Mouse (Mus musculus) embryonic stem cell, embryonic (primary cell): ENCODE results near the gene Selenof.

Experiments
- CTCF ChIA-PET, 4 experiments: fragments of 300-600 bp in 2 of 4; fragments of 350-600 bp in 2 of 4; sonication (Branson Sonifier 250); formaldehyde crosslinking; loops; one replicate each; lab custom pipeline; 2022; ENCODE audit warnings: inconsistent platforms in 2 of 4; lab: Charles Lee
- POLR2A ChIA-PET, 4 experiments: fragments of 300-600 bp in 2 of 4; fragments of 350-600 bp in 2 of 4; sonication (Branson Sonifier 250); formaldehyde crosslinking; loops; one replicate each; lab custom pipeline; 2022; ENCODE audit warnings: antibody characterized with exemption in 4 of 4, inconsistent platforms in 1 of 4; lab: Charles Lee

The Selenof gene

DNA sequence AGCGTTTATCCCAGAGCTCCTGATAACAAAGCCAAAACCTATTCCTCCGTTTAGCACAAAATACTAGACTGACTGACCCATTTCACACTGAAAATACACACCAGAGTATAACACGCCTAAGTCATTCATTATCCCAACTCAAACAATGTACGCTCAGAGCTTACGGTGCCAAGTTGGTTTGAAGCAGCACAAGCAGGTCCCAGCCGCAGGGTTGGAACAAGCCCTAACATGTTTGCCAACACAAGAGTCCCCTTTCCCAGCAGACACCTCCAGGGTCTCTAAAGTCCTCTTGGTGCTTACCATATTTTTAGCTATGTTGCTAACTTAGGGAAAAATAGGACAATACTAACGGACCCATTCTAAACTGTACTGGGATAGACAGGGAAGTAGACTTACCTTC, 15.0 kb upstream of the Selenof start:
- ChIA-PET POLR2A (interaction anchor here in 3 of 4 experiments (0.6 to 6.3 kb wide), 9 partner anchors 9 to 196 kb away, joined by 3 to 60 read pairs (median 4); partner anchors contain the start of genes Hs2st1 (in 2 of the 3) and Selenof (in 2 of the 3)), CTCF (no interaction called here)

DNA sequence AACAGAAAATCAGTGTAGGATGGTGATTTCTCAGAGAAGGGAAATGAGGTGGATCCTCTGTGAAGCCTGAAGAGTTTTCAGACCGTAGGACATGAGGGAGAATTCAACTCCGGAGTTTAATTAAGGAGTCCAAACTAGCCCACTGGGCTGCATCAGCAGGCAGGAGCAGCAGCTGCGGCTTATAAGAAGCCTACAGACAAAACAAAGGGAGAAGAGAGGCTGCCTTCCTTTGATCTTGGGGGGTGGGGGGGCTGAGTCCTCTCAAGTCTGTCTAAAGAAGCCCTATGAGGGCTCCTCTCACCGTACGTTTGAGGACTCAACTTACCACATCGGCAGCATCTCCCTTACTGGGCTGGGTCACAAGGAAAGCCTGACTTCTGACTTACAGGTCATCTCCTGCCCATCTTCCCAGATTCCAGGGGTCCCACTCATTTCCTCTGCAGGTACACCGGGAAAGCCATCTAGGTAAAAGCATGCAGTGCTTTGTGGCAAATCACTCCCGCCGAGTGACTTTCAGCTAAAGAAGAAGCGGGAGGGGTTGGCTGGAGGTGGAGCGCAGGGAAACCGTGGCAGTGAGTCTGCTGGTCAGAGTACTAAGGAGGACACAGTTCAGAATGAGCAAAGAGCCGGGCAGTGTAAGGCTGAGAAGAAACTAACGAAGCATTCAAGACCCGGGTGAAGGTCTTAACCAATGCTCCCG, 13.3 kb upstream of the Selenof start:
- POLR2A ChIA-PET, result interaction anchor here in 3 of 4 experiments (0.6 to 6.3 kb wide), 9 partner anchors 9 to 1868 kb away, joined by 3 to 60 read pairs (median 3); partner anchors contain the start of genes Hs2st1 (in 2 of the 3) and Selenof (in 2 of the 3)
- CTCF ChIA-PET, result interaction anchor here in 1 of 4 experiments (0.5 kb wide), 1 partner anchor 9 kb away, joined by 3 read pairs; no protein-coding TSS in a partner anchor

DNA sequence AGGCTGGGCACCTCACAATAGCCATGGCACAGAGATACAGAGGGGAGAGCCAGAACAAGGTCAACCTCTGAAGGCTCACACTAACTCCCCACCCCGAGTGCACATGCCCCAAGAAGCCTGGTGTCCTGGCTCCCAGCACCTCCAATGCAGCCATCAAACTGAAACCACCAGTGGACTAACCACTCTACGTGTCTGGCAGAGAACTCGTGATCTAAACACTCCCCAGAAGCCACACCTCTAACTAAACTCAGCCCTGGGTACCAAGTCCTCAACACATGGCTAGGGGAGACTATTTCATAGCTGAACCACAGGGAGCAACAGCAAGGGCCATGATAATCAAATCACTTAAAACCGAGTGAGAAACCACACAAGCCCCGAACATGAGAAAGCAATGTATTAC, 11.8 kb upstream of the Selenof start:
- POLR2A ChIA-PET, result interaction anchor here in 3 of 4 experiments (1.0 to 4.2 kb wide), 3 partner anchors 9 to 12 kb away, joined by 3 to 22 read pairs (median 8); partner anchors contain the start of genes Hs2st1 (in 2 of the 3) and Selenof (in 2 of the 3)
- CTCF ChIA-PET, result no interaction called here

DNA sequence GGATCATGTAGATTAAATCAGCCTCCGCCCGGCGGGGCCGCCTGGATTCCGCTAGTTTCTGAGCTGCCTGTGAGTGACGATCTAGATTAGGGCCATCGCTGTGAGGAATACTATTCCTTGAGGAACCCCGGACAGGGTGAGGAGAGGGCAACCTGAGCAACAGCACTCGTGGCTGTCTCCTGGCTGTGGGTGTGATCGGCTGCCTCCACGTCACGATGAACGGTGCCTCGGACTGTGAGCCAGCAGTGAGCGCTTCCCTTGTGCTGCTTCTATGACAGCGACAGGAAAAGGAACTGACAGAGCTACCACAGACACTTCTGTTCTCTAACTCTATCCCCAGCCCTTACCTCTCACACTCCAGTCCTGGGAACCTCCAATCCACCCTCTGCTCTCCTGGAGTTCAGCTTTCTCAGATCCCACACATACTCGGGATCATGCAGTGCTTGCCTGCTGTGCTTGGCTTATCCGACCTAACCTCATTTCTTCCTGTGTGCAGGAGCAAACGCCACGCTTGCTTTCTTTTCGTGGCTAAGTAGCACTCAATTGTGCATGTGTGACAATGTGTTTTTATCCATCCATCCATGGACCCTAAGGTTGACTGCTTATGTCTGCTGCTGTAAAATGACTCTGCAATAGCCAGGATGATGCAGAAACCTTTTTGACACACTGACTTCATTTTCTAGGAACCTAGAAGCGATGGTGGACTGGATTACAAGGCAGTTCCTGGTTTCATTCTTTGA, 8.4 kb upstream of the Selenof start:
- ChIA-PET POLR2A (interaction anchor here in 3 of 4 experiments (1.0 to 4.2 kb wide), 5 partner anchors 8 to 31 kb away, joined by 3 to 22 read pairs (median 3); partner anchors contain the start of genes Hs2st1 (in 2 of the 3) and Selenof (in 2 of the 3)), CTCF (no interaction called here)

DNA sequence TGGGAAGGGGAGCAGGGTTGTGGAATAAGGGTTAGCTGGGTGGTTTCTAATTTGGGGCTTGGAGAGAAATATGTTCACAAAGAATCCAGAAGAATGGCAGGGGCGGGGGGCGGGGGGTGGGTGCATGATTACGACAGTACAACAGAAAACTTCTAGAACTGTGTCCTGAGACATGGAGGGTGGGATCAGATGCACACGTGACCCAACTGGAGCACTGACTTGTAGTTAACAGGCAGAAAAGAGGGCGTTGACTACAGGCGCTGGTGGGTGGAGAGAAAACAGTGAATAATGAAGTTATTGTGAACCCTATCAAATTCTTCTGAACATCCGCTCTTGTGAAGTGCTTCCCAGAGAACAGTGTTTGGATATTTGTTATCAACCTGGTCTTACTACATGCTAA, 6.2 kb upstream of the Selenof start:
- ChIA-PET POLR2A (interaction anchor here in 3 of 4 experiments (0.6 to 8.4 kb wide), 6 partner anchors 9 to 84 kb away, joined by 3 to 60 read pairs (median 4); no protein-coding TSS in a partner anchor), CTCF (no interaction called here)

DNA sequence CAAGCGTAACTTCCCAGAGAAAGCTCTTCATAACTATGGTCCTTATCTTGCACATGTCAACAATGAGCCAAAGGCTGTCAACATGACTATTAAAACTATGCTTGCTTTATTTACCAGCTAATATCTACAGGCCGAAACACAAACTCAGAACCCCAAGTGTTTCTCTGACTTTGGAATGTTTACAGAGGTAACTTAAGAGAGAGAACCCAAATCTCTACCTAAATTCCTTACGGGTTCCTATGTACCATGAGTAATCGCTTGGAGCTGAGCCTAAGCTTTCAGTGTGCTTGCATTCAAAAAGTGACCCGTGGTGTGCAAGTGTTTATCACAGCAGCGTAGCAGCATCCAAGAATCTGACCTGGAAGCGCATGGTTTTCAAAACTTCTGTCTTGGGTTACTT, 4.9 kb upstream of the Selenof start:
- ChIA-PET CTCF (interaction anchor here in 1 of 4 experiments (0.6 kb wide), 1 partner anchor 21 kb away, joined by 3 read pairs; no protein-coding TSS in a partner anchor), POLR2A (interaction anchor here in 3 of 4 experiments (0.5 to 8.4 kb wide), 5 partner anchors 11 to 155 kb away, joined by 3 to 60 read pairs (median 3); no protein-coding TSS in a partner anchor)

DNA sequence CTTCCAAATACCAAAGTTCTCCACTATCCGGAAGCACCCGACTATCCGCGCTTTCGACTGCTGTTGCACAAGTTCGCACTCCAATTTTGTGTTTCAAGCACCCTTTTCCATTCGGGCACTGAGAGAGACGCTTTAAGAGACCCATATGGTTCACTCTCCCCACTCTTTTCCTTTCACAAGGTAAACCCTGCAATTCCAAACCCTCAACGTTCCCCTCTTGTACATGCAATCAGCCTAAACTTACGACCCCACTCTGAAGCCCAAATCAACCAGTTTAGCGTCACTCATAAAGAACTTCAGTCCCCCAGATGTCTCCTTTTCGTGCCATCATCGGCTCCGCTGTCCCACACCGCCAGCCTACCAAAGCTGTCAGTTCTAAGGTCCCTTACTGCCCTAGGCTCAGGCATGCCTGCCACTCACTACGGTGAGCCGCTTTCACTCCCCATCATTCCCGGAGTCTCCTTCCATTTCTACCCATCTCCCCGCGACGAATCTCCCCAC, 1.2 kb upstream of the Selenof start:
- ChIA-PET CTCF (interaction anchor here in 2 of 4 experiments (0.9 to 1.2 kb wide), 2 partner anchors 115 to 151 kb away, joined by 4 to 5 read pairs; partner anchors contain the start of gene Sh3glb1 (in 1 of the 2)), POLR2A (interaction anchor here in 3 of 4 experiments (0.7 to 8.4 kb wide), 25 partner anchors 8 to 1686 kb away, joined by 3 to 60 read pairs (median 5); no protein-coding TSS in a partner anchor)

DNA sequence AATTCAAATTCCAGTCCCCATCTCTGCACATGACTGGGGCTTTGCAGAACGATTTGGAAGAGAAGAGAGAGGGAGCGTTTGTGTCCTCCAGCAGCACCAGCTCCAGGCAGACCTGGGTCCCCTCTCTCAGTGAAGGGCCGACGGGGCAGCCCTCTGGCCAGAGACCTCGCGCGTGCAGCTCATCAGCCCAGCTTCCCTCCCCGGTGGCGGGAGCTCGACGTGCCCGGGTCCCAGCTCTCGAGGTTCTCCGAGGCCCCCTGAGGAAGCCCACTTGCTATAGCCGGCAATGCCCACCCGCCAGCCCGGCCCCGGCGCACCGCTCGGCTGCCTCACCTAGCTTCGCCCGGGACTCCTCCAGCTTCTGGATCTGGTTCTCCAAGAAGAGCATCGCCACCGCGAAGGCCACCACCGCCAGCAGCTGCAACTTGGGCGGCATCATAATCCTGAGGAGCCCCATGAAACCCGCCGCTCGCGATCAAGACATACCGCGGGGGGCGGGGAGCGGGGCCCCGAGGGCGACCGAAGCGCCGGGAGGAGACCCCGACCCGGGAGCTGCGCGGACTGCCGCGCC, 618 bp upstream of the Selenof start:
- ChIA-PET CTCF (interaction anchor here in 3 of 4 experiments (0.9 to 1.2 kb wide), 3 partner anchors 102 to 150 kb away, joined by 4 to 5 read pairs (median 5); partner anchors contain the start of gene Sh3glb1 (in 1 of the 3)), POLR2A (interaction anchor here in 3 of 4 experiments (0.6 to 8.4 kb wide), 44 partner anchors 8 to 1687 kb away, joined by 3 to 60 read pairs (median 4); partner anchors contain the start of gene Odf2l (in 2 of the 3))

DNA sequence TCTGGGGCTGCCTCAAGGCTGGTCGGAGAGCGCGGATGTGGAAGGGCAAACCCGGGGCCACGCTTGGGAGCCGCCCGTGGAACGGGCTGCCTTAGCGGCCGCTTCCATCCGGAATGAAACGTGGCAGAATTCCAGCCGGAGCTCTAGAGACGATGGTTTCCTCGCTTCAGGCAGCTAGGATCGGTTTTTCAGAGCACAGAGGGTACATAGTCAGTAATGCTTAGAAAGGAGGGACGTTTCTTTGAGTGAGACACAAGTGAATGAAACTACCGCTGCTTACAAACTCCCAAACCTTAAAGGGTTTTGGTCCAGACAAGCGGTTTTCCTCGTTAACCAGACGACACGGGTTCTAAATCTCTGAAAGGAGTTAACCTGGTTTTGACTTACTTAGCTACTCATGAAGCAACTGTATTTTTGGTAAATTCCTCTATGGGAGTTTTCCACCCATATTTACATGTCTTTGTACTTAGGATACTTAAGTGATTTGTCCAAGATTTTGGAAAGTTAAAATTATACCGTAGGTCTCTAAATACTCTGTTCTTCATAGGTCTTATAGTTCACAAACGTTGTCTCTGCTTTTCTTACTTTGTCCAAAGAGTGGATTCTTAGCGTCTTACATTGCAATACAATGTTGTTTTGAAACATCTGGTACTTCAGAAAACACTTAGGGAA, 848 bp downstream of the Selenof start:
- ChIA-PET CTCF (interaction anchor here in 1 of 4 experiments (0.5 to 0.9 kb wide), 2 partner anchors 103 to 146 kb away, joined by 3 to 5 read pairs; no protein-coding TSS in a partner anchor), POLR2A (interaction anchor here in 3 of 4 experiments (0.6 to 8.4 kb wide), 43 partner anchors 9 to 1602 kb away, joined by 3 to 60 read pairs (median 4); partner anchors contain the start of gene Odf2l (in 2 of the 3))

DNA sequence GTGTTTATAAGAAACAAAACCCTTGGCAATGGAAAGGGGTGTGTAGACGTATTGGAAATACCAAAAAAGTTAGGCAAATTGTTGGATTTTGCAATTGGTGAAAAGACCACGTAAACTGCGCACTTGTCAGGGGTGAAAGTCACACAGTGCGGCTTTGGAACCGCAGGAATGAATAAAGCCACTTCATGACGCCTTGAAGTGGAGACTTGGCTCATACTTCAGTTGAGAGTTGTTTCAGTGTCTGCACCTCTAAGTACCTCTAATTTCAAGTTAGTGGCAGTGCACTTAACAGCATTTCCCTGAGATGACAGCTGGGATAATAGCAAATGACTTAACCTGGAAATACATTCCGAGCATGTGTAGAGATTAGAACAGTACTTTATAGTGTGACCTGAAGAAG, 4.2 kb downstream of the Selenof start:
- CTCF ChIA-PET, result interaction anchor here in 1 of 4 experiments (1.4 kb wide), 1 partner anchor 12 kb away, joined by 4 read pairs; no protein-coding TSS in a partner anchor
- POLR2A ChIA-PET, result interaction anchor here in 2 of 4 experiments (0.6 to 2.3 kb wide), 7 partner anchors 8 to 66 kb away, joined by 3 to 5 read pairs (median 3); no protein-coding TSS in a partner anchor

DNA sequence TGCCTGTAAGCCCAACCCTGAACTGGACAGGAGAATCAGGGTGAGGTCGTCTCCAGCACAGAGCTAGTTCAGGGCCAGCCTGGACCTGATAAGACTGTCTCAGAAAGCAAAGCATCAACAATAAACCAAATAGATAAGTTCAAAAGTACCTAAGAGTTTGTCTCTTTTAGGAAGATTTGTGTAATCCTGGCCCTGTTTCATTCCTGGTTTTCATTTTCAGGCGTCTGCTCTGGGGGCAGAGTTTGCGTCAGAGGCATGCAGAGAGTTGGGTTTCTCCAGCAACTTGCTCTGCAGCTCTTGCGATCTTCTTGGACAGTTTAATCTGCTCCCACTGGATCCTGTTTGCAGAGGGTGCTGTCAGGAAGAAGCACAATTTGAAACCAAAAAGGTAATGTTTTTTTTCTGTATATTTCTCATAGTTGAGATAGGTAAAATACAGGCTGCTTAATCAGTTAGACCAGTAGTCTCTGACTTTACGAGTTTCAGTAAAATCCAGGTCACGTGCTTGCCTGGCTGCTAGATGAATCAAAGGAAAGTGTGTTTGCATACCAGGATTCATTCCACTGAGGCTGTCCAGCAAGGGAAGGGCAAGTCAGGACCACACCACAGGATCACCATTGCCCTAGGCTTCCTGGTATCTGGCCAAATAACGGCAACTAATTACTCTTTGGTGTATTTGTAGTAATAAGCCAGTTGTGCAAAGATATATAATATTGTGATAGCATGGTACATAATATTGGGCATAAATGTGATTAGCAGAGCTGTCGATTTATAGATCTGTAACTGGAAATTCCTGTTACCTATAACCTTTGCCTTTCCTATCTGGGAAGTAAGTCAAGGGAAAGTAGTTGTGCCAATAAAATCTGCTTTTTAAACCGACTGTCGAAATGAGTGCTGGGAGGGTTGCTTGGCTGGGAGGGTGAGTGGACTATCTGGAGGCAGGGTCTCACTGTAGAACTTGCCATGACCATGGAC, 7.5 kb downstream of the Selenof start:
- ChIA-PET CTCF (no interaction called here), POLR2A (interaction anchor here in 2 of 4 experiments (0.6 to 2.5 kb wide), 7 partner anchors 9 to 98 kb away, joined by 3 to 8 read pairs (median 3); no protein-coding TSS in a partner anchor)

DNA sequence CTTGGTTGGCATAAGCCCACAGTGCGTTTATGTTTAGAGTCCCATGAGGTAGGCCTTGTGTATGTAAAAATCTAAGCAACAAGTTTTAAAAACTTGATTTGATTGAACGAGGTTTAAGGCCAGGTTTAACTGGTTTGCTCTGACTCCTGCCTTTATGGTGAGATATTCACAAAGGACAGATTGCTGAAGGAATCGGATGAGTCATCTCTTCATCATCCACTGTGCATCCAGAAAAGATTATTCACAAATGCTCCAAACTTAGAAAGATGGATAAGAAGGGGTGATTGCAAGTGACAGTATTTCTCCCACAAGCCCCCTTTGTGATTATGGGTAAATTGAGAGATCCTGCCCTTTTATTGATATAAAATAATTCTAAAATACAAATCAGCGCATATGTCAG, 8.8 kb downstream of the Selenof start:
- POLR2A ChIA-PET, result interaction anchor here in 2 of 4 experiments (1.8 to 4.8 kb wide), 3 partner anchors 9 to 15 kb away, joined by 5 to 34 read pairs (median 20); partner anchors contain the start of genes Hs2st1 (in 2 of the 2) and Selenof (in 2 of the 2)
- CTCF ChIA-PET, result no interaction called here

DNA sequence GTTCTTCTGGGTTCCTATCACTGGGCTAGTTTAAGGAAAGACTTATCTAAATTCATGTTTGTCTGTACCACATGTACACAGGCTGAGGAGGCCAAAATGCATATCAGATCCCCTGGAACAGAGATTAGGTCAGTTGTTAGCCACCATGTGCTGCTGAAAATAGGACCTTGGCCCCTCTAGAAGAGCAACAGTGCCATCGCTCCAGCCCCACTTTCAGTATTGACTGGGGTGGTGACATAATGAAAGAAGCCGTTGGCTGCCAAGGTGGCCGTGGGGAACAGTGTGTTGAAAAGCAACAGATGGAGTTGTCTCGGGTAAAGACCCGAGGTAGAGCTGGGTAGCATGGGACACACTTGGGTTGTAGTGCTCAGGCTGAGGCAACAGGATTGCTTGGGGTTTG, 9.7 kb downstream of the Selenof start:
- CTCF ChIA-PET, result no interaction called here

DNA sequence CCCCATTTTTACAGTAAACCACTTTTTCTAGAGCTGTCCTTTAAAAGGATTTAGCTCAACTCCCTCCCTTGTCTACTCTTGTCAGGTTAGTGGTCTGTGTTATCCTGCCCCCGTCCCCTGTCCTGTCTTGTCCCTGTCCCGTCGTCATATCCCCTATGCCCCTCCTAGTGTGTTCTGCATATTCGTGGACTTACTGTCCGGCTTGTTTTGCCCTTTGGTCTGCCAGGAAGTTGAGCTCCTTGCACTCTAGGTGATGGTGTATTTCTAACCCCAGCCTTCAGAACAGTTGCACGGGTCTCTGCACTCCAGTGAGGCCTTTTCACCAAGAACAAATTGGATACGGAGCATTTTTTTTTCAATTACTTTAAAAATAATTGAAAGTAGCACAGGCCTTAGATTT, 10.2 kb downstream of the Selenof start:
- ChIA-PET CTCF (no interaction called here), POLR2A (interaction anchor here in 3 of 4 experiments (0.6 to 4.8 kb wide), 7 partner anchors 9 to 113 kb away, joined by 3 to 34 read pairs (median 4); partner anchors contain the start of genes Hs2st1 (in 2 of the 3) and Selenof (in 2 of the 3))

More for the DNA sequence above, 9.7 kb downstream of the Selenof start:
- POLR2A ChIA-PET, result interaction anchor here in 3 of 4 experiments (0.6 to 4.8 kb wide), 8 partner anchors 8 to 113 kb away, joined by 3 to 34 read pairs (median 4); partner anchors contain the start of genes Hs2st1 (in 2 of the 3) and Selenof (in 2 of the 3)

DNA sequence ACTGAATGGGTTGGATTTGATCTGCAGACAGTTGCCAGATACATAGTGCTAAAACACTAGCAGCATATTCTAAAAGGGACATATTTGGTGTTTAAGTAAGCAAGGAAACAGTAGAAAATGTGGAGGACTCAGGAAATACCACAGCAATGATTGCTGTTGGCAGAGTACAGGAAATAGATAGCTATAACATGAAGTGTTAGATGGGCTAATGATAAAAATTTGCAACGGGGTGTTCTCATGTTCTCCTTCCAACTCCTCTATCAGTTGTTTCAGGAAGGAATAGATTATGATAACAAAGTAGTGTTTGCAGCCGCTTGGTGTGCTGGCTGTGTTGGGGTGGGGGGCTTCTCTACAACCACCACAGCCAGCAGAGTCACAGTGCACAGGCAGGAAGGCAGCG, 11.7 kb downstream of the Selenof start:
- ChIA-PET CTCF (no interaction called here), POLR2A (interaction anchor here in 3 of 4 experiments (0.6 to 4.8 kb wide), 16 partner anchors 8 to 107 kb away, joined by 3 to 34 read pairs (median 4); partner anchors contain the start of genes Hs2st1 (in 3 of the 3) and Selenof (in 3 of the 3))
